Comparison of ENCODE assay signal across 25 mouse cellular contexts in genomic region chr13:28312090-28312489, GRCm38 (mm10). TPM values are rescaled to one million over a fixed set of nuclear protein-coding genes. Genes with fewer than 3 reads are reported as not detected.
DNase-seq lines count a peak whose midpoint lies in the region; ATAC-seq and TF ChIP-seq lines count a peak whose summit lies in the region.
"Had no signal": no experiment of that assay in that cellular context is flagged by ENCODE, and none has a peak within 500 bp of the region (broad histone marks: within the 10 kb centered on the region; RNA-seq: fewer than 3 reads in every experiment).

No protein-coding gene starts in this region.

- intact Hi-C loops in left cerebral cortex, postnatal 4 days (cut with DNase I) = no loop called here

- 0 out of 2 replicates have a peak overlapping the region, but pooled peaks have one; percentile 15 for H3K4me2 ChIP-seq in kidney, embryonic 16.5 days (replicated peaks; ENCODE audit: low read depth, low read length)
- no peak overlapping the region for H3K4me2 ChIP-seq in lung, postnatal 0 days (replicated peaks; ENCODE audit: low read depth, low read length)
- peak overlapping the region; percentile 34 for H3K4me2 ChIP-seq in myocyte (ENCODE audit: low read depth)
- H3K4me2 ChIP-seq: heart, embryonic 11.5 days; hindbrain, embryonic 15.5 days; limb, embryonic 12.5 days; liver, embryonic 12.5 days; neural tube, embryonic 12.5 days; stomach, embryonic 15.5 days had no signal

- H3K36me3 ChIP-seq in kidney, embryonic 16.5 days (ENCODE audit: insufficient read depth, low read length) = no peaks in the 10 kb centered on the region
- no peaks in the 10 kb centered on the region for H3K36me3 ChIP-seq in lung, postnatal 0 days (ENCODE audit: insufficient read depth, low read length)
- no peaks in the 10 kb centered on the region for H3K36me3 ChIP-seq in myocyte (ENCODE audit: control insufficient read depth, insufficient read depth)
- H3K36me3 ChIP-seq: hindbrain, embryonic 15.5 days; limb, embryonic 12.5 days; liver, embryonic 12.5 days; neural tube, embryonic 12.5 days; stomach, embryonic 15.5 days had no signal

- TF ChIP-seq CTCF in lung, postnatal 0 days (IDR thresholded peaks at IDR 0.05) = no peak

- no peaks in the 10 kb centered on the region for H3K9me3 ChIP-seq in kidney, embryonic 16.5 days (ENCODE audit: low read length)
- no peaks in the 10 kb centered on the region for H3K9me3 ChIP-seq in lung, postnatal 0 days (ENCODE audit: low read length)
- H3K9me3 ChIP-seq: hindbrain, embryonic 15.5 days; limb, embryonic 12.5 days; liver, embryonic 12.5 days; neural tube, embryonic 12.5 days; stomach, embryonic 15.5 days had no signal

- H3K79me2 ChIP-seq in myocyte (ENCODE audit: control insufficient read depth, insufficient read depth) = no peaks in the 10 kb centered on the region

- H3ac ChIP-seq in myocyte (ENCODE audit: control insufficient read depth, insufficient read length) = no peak overlapping the region

- no peak for TF ChIP-seq POLR2A in myocyte (IDR thresholded peaks at IDR 0.05; ENCODE audit: insufficient read length, low read depth)

- no peaks in the 10 kb centered on the region for H3K27me3 ChIP-seq in kidney, embryonic 16.5 days (ENCODE audit: insufficient read depth, low read length)
- no peaks in the 10 kb centered on the region for H3K27me3 ChIP-seq in lung, postnatal 0 days (replicated peaks; ENCODE audit: insufficient read depth, low read length)
- no peaks in the 10 kb centered on the region for H3K27me3 ChIP-seq in myocyte (ENCODE audit: control insufficient read depth, insufficient read depth, insufficient read length)
- H3K27me3 ChIP-seq: hindbrain, embryonic 15.5 days; limb, embryonic 12.5 days; liver, embryonic 12.5 days; neural tube, embryonic 12.5 days; stomach, embryonic 15.5 days had no signal

- no peaks in the 10 kb centered on the region for H3K4me1 ChIP-seq in kidney, embryonic 16.5 days (ENCODE audit: insufficient read depth, low read length)
- H3K4me1 ChIP-seq in lung, postnatal 0 days (ENCODE audit: insufficient read depth, low read depth, low read length) = no peaks in the 10 kb centered on the region
- H3K4me1 ChIP-seq: hindbrain, embryonic 15.5 days; limb, embryonic 12.5 days; liver, embryonic 12.5 days; neural tube, embryonic 12.5 days; stomach, embryonic 15.5 days had no signal

- no peak for ATAC-seq in kidney, embryonic 16.5 days (ENCODE audit: low FRiP score, low TSS enrichment)
- ATAC-seq in lung, postnatal 0 days = no peak
- ATAC-seq: forebrain, embryonic 16.5 days; intestine, embryonic 16.5 days; liver, embryonic 12.5 days had no signal

- no peak for TF ChIP-seq EP300 in lung, postnatal 0 days (IDR thresholded peaks at IDR 0.05)

- no peak overlapping the region for H3K9ac ChIP-seq in kidney, embryonic 16.5 days (replicated peaks; ENCODE audit: low read length)
- no peak overlapping the region for H3K9ac ChIP-seq in lung, postnatal 0 days (replicated peaks; ENCODE audit: low read depth)
- H3K9ac ChIP-seq: hindbrain, embryonic 15.5 days; limb, embryonic 12.5 days; liver, embryonic 12.5 days; neural tube, embryonic 12.5 days; stomach, embryonic 15.5 days had no signal

- no peak overlapping the region for H3K27ac ChIP-seq in kidney, embryonic 16.5 days (ENCODE audit: low read length)
- H3K27ac ChIP-seq in lung, postnatal 0 days (ENCODE audit: low read length) = no peak overlapping the region
- H3K27ac ChIP-seq: hindbrain, embryonic 15.5 days; layer of hippocampus, adult 2 months; limb, embryonic 12.5 days; liver, embryonic 12.5 days; neural tube, embryonic 12.5 days; stomach, embryonic 15.5 days had no signal

- WGBS in kidney, embryonic 16.5 days = 44% methylated on average over 6 of the region's 6 CpGs
- WGBS in lung, postnatal 0 days = 34% methylated on average over 6 of the region's 6 CpGs

- DNase-seq in kidney, adult 9 months = no peak
- DNase-seq in lung, postnatal 0 days (ENCODE audit: low spot score) = peak; percentile 62
- no peak for DNase-seq in lung, postnatal 36 days
- DNase-seq in adipocyte (ENCODE audit: low spot score) = peak; percentile 8
- no peak for DNase-seq in left cerebral cortex, postnatal 4 days
- DNase-seq in gastrocnemius, postnatal 10 days = no peak
- DNase-seq: adrenal gland, adult 8-10 months; cerebellum, adult 8-10 months; cerebellum, postnatal 36 days; embryo, embryonic 11 days; gastrocnemius, postnatal 14 days; heart, adult 11 months; midbrain, embryonic 14.5 days; thymus, postnatal 25 days had no signal

- no peak overlapping the region for H3K4me3 ChIP-seq in kidney, embryonic 16.5 days (ENCODE audit: low read length)
- H3K4me3 ChIP-seq in lung, postnatal 0 days (ENCODE audit: low read depth, low read length) = no peak overlapping the region
- no peak overlapping the region for H3K4me3 ChIP-seq in myocyte
- H3K4me3 ChIP-seq: hindbrain, embryonic 15.5 days; layer of hippocampus, adult 2 months; limb, embryonic 12.5 days; liver, embryonic 12.5 days; neural tube, embryonic 12.5 days; stomach, embryonic 15.5 days had no signal

TF ChIP-seq in myocyte, 11 proteins besides CTCF, POLR2A, EP300 and RAD21:
- TF ChIP-seq E2F4 (IDR thresholded peaks at IDR 0.05; ENCODE audit: insufficient read depth) (no peak), MAX (IDR thresholded peaks at IDR 0.05; ENCODE audit: low read depth) (no peak), POLR2AphosphoS2 (IDR thresholded peaks at IDR 0.05; ENCODE audit: insufficient read length, low read depth) (no peak), REST (IDR thresholded peaks at IDR 0.05; ENCODE audit: insufficient read depth, insufficient read length) (no peak), MYOD1 (IDR thresholded peaks at IDR 0.05; ENCODE audit: control insufficient read depth in 1 of 3, insufficient read length in 2 of 3, low read depth in 2 of 3) (no peak), SRF (IDR thresholded peaks at IDR 0.05; ENCODE audit: control insufficient read depth, insufficient read length, low read depth) (no peak)

RNA-seq across cellular contexts. Expression of gene Gm11361, which starts 54.8 kb away (rescaled TPM):
- 9.2 and 11.7 TPM in 2 replicates for polyA plus RNA-seq in kidney, embryonic 16.5 days (2015; fragmentation: Nextera tagmentation; extraction: Ambion mirVana)
- 3.4 and 4.0 TPM in 2 replicates for polyA plus RNA-seq in lung, postnatal 0 days (2015; fragmentation: Nextera tagmentation; extraction: Ambion mirVana)
- polyA plus RNA-seq in myocyte (2012; fragmentation: generic; extraction: Trizol) = 1,646 TPM
- 100 to 1,000 TPM; 127 to 136 TPM for total RNA-seq in left cerebral cortex, postnatal 4 days (2021)
- total RNA-seq in gastrocnemius, postnatal 10 days (2021) = 100 to 1,000 TPM; 102 to 150 TPM

Comparison
In these comparisons a context has a peak if more than half of its experiments do, and no peak if none do; other contexts are left out.
1. DNase-seq: peak in lung, postnatal 0 days (single experiment) and adipocyte (single experiment); none in kidney, adult 9 months (single experiment), lung, postnatal 36 days (single experiment), left cerebral cortex, postnatal 4 days (single experiment) and gastrocnemius, postnatal 10 days (single experiment).
2. RNA of gene Gm11361, which starts 54.8 kb away (polyA plus RNA-seq): 1,646 TPM in myocyte (single experiment); 9.2 to 11.7 TPM in kidney, embryonic 16.5 days and 3.4 to 4.0 TPM in lung, postnatal 0 days; every median in the first group is over 100 times any median in the second.